Mouse (Mus musculus) hindbrain, embryonic 11.5 days (tissue): ENCODE measurements around the gene Sptlc3. TPM values are rescaled to one million over a fixed set of nuclear protein-coding genes. Genes with fewer than 3 reads are reported as not detected.

Experiments used
- ATAC-seq: fragments of 200-750 bp; cut with Nextera tagmentation; 2 replicates; pipeline ENCODE4 v1.8.0; 2017; ENCODE audit warnings: mild to moderate bottlenecking, moderate TSS enrichment, moderate library complexity; ENCODE audit not compliant: low FRiP score
- DNase-seq: peaks from one replicate; pipeline ENCODE4 v3.0.0-alpha.2; 2015; ENCODE audit warnings: low spot score
- H3K27ac ChIP-seq: fragments of 300-500 bp; sonication (generic); 2 replicates; pipeline ENCODE4 v1.5.1; 2014; ENCODE audit warnings: mild to moderate bottlenecking, low read depth, low read length
- H3K27me3 ChIP-seq: fragments of 300-500 bp; sonication (generic); 2 replicates; pipeline ENCODE4 v1.6.1; 2014; ENCODE audit warnings: mild to moderate bottlenecking, low read length, moderate library complexity, mixed read lengths; ENCODE audit not compliant: control insufficient read depth, insufficient read depth
- H3K36me3 ChIP-seq: fragments of 300-500 bp; sonication (generic); 2 replicates; pipeline ENCODE4 v1.6.1; 2014; ENCODE audit warnings: mild to moderate bottlenecking, low read length, moderate library complexity, mixed read lengths; ENCODE audit not compliant: control insufficient read depth, insufficient read depth
- H3K4me1 ChIP-seq: fragments of 300-500 bp; sonication (generic); replicated peaks from 2 replicates; pipeline ENCODE4 v1.6.1; 2014; ENCODE audit warnings: low read length, mixed read lengths; ENCODE audit not compliant: control insufficient read depth, insufficient read depth
- H3K4me2 ChIP-seq: fragments of 300-500 bp; sonication (generic); replicated peaks from 2 replicates; pipeline ENCODE4 v1.6.1; 2014; ENCODE audit warnings: mild to moderate bottlenecking, low read depth, low read length
- H3K4me3 ChIP-seq: fragments of 300-500 bp; sonication (generic); 2 replicates; pipeline ENCODE4 v1.5.1; 2014; ENCODE audit warnings: low read depth, low read length
- H3K9ac ChIP-seq: fragments of 300-500 bp; sonication (generic); 2 replicates; pipeline ENCODE4 v1.6.1; 2014; ENCODE audit warnings: low read depth, low read length
- H3K9me3 ChIP-seq: fragments of 300-500 bp; sonication (generic); 2 replicates; pipeline ENCODE4 v1.6.1; 2016; ENCODE audit warnings: low read length; ENCODE audit not compliant: control insufficient read depth
- WGBS: fragments of 180-500 bp; shearing (Covaris S2); extraction: QIAGEN DNeasy Blood & Tissue Kit; methylation state at CpG from one replicate; pipeline ENCODE4 v1.1.7; 2014; 5-methylcytosine and 5-hydroxymethylcytosine counted together
- polyA plus RNA-seq: library from polyadenylated mRNA; unstranded; fragments of >200 nt; fragmentation: Nextera tagmentation; extraction: Ambion mirVana; gene quantifications from 2 replicates; pipeline ENCODE4 v1.2.1, GENCODE M21; 2014

Sptlc3 gene
- polyA plus RNA-seq, 1 experiment from 2014 or later: 0.14 TPM

DNA sequence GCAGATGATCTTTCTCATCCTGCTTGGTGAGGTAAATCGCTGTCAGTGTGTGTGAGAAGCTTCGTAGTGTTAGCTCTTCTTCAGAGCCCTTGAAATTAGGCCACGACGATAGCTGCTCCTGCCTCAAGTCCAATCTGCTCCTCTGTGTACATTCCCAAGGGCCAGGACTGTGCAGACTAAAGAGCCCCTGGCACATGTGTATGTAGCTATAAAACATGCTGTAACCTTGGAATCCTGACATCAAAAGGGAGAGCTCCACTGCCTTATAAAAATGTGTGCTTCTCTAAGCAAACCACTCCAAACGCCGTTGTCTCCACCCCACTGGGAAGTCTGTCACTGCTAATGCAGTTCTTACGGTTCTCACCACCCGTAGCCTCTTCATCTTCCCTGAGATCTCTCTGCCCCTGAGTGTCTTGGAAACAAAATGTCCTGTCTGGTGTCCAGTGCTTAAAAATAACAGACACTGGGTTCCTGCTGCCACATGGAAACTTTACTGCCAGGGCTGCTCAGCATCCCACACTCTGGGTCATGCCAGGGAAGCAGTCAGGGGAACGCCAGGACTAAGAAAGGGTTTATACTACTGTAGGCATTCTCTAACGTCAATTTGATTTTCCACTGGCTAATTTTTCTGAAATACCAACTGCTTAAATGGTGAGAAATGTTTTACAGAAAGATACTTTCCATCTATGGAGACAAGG is 118.8 kb downstream of the Sptlc3 start:
- Histone ChIP-seq H3K36me3 (no peaks in the 10 kb centered on the region), H3K4me3 (no peak overlapping the region), H3K9me3 (no peaks in the 10 kb centered on the region), H3K27ac (no peak overlapping the region), H3K4me2 (no peak overlapping the region), H3K9ac (no peak overlapping the region), H3K4me1 (0 out of 2 replicates have a peak, but pooled peaks cover 7% of the 10 kb centered on the region), H3K27me3 (no peaks in the 10 kb centered on the region)
- 53% methylated on average over 10 of the region's 10 CpGs for WGBS
- no peak for ATAC-seq
- no peak for DNase-seq

DNA sequence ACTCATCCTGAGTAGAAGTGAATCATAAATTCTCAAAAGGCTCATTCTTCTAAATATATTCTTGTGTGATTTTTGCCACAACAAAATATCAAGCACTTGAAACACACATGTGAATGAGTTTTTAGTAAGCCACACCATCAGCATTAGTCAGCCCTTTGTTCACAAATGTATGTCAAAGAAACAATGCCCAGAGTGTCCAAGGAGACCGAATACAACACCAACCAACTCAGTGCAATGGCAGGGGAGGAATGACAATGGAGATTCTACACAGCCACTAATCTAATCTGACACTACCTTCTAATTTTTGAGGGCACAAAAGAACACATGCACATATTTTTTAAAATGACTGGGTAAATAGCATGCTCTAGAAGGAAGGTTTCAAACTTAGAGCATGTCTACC is 132.8 kb downstream of the Sptlc3 start:
- Histone ChIP-seq H3K4me1 (no peaks in the 10 kb centered on the region), H3K27ac (no peak overlapping the region), H3K9ac (no peak overlapping the region), H3K27me3 (no peaks in the 10 kb centered on the region), H3K9me3 (no peaks in the 10 kb centered on the region), H3K4me3 (no peak overlapping the region), H3K36me3 (no peaks in the 10 kb centered on the region), H3K4me2 (no peak overlapping the region)
- DNase-seq (no peak), ATAC-seq (no peak)
- 56% methylated on average over 1 of the region's 1 CpGs for WGBS

DNA sequence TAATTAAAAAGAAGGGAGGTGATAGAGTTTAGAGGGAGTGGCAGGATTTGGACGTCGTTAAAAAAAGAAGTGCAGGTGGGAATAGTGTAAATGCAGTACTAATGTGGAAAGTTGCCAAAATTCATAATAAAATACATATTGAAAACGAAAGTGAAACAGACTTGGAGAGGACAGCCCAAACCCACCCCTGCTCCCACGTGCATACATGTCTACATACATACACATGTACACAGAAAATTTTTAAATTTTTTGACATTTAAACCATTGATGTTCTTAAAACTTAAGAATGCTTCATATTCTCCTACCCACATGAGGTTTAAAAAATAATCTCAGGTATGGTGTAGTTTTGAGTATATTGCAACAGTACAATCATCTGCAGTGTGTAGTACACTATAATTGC is 135.0 kb downstream of the Sptlc3 start:
- H3K27me3 ChIP-seq: no peaks in the 10 kb centered on the region
- 87% methylated on average over 4 of the region's 4 CpGs for WGBS
- no peak overlapping the region for H3K9ac ChIP-seq
- no peaks in the 10 kb centered on the region for H3K36me3 ChIP-seq
- H3K4me2 ChIP-seq: no peak overlapping the region
- ATAC-seq: no peak
- no peaks in the 10 kb centered on the region for H3K4me1 ChIP-seq
- H3K27ac ChIP-seq: no peak overlapping the region
- no peak for DNase-seq
- no peak overlapping the region for H3K4me3 ChIP-seq
- H3K9me3 ChIP-seq: no peaks in the 10 kb centered on the region

DNA sequence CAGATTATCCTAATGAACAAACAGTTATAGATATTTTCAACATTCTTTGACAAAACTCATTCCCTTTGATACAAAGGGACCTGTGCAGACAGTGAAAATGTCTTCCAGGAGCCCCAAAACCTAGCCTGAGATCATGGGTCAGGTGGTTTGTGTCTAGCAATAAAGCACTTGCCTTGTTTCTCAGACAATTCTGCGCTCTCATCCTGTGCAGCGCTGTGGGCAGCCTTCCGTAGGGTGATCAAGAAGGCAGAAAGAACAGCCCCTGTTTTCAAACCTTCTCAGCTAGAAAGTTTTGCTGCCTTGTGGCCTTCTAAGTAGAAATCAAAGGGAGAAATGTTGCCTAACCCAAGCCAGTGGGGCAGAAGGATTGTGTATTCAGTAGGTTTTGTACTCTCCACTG is 135.9 kb downstream of the Sptlc3 start:
- no peaks in the 10 kb centered on the region for H3K4me1 ChIP-seq
- H3K4me2 ChIP-seq: no peak overlapping the region
- no peak for ATAC-seq
- H3K9me3 ChIP-seq: no peaks in the 10 kb centered on the region
- no peaks in the 10 kb centered on the region for H3K27me3 ChIP-seq
- H3K27ac ChIP-seq: no peak overlapping the region
- WGBS: 91% methylated on average over 3 of the region's 3 CpGs
- H3K9ac ChIP-seq: no peak overlapping the region
- DNase-seq: no peak
- H3K36me3 ChIP-seq: no peaks in the 10 kb centered on the region
- no peak overlapping the region for H3K4me3 ChIP-seq

DNA sequence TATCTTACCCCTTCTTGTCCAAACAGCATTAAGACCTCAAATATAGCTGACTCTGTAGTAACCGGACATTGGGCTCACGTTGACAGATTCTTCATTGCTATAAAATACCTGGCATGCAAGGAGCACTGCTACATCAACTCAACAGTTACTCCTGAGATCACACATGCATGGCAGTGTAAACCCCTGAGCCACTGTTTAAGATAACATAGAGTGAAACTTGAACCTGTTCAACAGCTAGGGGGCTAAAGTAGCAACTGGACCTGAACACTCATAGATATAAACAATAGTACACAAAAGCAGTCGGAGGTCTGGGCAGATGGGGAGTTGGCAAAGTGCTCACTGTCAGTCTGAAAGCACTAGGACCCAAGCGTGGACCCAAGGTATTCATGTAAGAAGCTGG is 140.8 kb downstream of the Sptlc3 start:
- H3K36me3 ChIP-seq: no peaks in the 10 kb centered on the region
- 76% methylated on average over 4 of the region's 4 CpGs for whole genome bisulfite sequencing
- no peak overlapping the region for H3K9ac ChIP-seq
- no peaks in the 10 kb centered on the region for H3K27me3 ChIP-seq
- DNase-seq (no peak), ATAC-seq (no peak)
- H3K4me3 ChIP-seq: no peak overlapping the region
- H3K4me2 ChIP-seq: no peak overlapping the region
- no peak overlapping the region for H3K27ac ChIP-seq
- no peaks in the 10 kb centered on the region for H3K4me1 ChIP-seq
- no peaks in the 10 kb centered on the region for H3K9me3 ChIP-seq

DNA sequence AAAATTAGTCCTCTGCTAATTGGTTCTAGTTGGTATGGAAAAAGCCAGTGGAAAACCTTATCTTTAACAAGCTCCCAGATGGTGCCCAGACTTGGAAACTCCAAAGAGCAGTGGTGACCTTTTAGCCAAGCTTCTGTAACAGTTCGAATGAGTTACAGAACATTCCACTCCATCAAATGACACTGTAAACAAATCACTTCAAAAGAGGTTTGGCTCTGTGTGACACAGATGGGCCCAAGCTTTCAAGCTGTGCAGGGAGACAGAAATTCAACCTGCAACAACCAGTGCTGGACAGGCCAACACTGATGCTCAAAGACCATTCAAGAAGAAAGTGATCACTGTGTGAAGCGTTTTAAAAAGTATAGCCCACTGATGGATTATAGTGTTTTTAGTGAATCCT is 144.1 kb downstream of the Sptlc3 start:
- Histone ChIP-seq H3K4me2 (no peak overlapping the region), H3K4me3 (no peak overlapping the region), H3K36me3 (no peaks in the 10 kb centered on the region), H3K9me3 (no peaks in the 10 kb centered on the region), H3K9ac (no peak overlapping the region), H3K27me3 (no peaks in the 10 kb centered on the region), H3K27ac (no peak overlapping the region), H3K4me1 (no peaks in the 10 kb centered on the region)
- WGBS: 42% methylated on average over 2 of the region's 2 CpGs
- DNase-seq (no peak), ATAC-seq (no peak)

DNA sequence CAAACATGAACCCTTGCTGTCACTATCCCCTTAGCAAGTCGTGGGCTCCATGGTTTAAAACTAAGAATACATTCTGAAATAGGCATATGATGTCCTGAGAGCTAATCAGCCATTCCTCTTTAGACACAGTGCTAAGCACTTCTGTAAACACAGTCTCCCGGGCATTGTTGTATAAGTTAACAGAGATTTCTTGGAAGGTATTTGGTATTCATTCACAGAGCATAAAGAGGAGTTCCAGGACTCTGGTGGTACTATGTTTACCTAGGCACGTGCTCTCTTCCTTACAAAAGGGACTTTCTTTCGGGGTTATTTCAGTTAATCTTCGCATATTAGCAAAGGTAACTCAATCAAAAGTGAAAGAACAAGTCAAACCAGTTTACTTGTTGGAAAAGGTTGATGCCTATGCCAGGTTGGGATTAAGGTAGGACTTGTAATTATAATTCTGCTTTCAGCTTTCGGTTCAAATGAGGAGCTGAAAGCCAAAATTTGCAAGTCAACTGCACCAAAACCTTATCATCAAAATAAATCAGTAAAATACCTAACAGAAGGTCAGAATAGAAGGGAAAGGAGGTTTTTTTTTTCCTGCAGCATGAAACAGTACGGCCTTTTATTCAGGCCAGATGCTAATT is 148.2 kb downstream of the Sptlc3 start:
- Histone ChIP-seq H3K36me3 (no peaks in the 10 kb centered on the region), H3K9ac (no peak overlapping the region), H3K27me3 (no peaks in the 10 kb centered on the region), H3K4me1 (no peaks in the 10 kb centered on the region), H3K9me3 (no peaks in the 10 kb centered on the region), H3K4me2 (no peak overlapping the region), H3K4me3 (no peak overlapping the region), H3K27ac (no peak overlapping the region)
- DNase-seq: no peak
- 54% methylated on average over 7 of the region's 7 CpGs for WGBS
- ATAC-seq: no peak

DNA sequence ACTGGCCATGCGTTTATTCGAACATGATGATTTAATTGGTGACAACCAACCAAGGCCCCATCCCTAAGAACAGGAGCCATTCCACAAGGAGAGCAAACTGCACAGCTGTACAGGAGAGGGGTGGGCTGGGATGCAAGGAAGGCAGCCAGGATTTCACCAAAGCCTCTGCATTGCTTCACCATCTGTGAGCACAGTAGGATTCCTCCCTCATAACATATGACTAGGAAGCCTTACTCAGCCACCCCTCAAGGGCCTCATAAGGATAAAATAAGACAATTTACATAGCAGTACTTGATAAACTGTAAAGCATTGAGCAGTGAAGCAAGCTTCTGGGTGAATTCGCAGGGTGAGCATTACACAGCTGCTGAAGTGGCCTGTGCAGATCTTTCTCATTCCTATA is 155.8 kb downstream of the Sptlc3 start:
- H3K27me3 ChIP-seq: no peaks in the 10 kb centered on the region
- no peak overlapping the region for H3K9ac ChIP-seq
- DNase-seq (no peak), ATAC-seq (no peak)
- no peaks in the 10 kb centered on the region for H3K36me3 ChIP-seq
- no peaks in the 10 kb centered on the region for H3K9me3 ChIP-seq
- no peak overlapping the region for H3K4me2 ChIP-seq
- H3K27ac ChIP-seq: no peak overlapping the region
- 83% methylated on average over 3 of the region's 3 CpGs for WGBS
- no peak overlapping the region for H3K4me3 ChIP-seq
- no peaks in the 10 kb centered on the region for H3K4me1 ChIP-seq

DNA sequence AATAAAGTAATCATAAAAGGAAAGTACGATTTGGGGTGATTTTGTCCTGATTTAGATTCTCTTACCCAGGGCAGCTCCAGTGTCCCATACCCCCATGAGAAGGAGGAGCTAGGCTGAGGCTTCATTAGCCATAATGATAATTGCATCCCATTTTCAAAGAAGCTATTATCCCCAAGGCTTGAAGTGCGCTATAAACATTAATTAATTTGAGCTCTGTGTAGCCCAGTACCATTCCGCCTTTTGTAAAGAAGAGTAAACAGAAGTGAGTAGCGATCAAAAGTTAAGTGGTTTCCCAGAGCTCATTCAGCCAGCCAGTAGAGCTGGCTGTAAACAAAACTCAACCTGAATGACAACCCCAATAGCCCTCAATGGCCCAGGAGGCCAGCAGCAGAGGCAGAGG is 163.0 kb downstream of the Sptlc3 start:
- H3K9ac ChIP-seq: no peak overlapping the region
- 65% methylated on average over 4 of the region's 4 CpGs for WGBS
- H3K9me3 ChIP-seq: no peaks in the 10 kb centered on the region
- H3K36me3 ChIP-seq: no peaks in the 10 kb centered on the region
- no peak overlapping the region for H3K27ac ChIP-seq
- DNase-seq (no peak), ATAC-seq (no peak)
- H3K4me1 ChIP-seq: no peaks in the 10 kb centered on the region
- no peak overlapping the region for H3K4me3 ChIP-seq
- no peak overlapping the region for H3K4me2 ChIP-seq
- no peaks in the 10 kb centered on the region for H3K27me3 ChIP-seq
